Mouse (Mus musculus) ovary, adult 18-20 months (tissue): ENCODE measurements around the gene Igf2.

Experiments
- DNase-seq: peaks from one replicate; pipeline ENCODE4 v3.0.0; 2022; ENCODE audit warnings: low spot score, mixed read lengths

Gene Igf2

GRCm38 (mm10) chr7:142658681-142659180 lies 7.9 kb downstream of the Igf2 start:
- no peak for DNase-seq

GRCm38 (mm10) chr7:142657821-142658614 lies 8.6 kb downstream of the Igf2 start:
- DNase-seq = no peak

GRCm38 (mm10) chr7:142657341-142657791 lies 9.2 kb downstream of the Igf2 start:
- no peak for DNase-seq

DNA sequence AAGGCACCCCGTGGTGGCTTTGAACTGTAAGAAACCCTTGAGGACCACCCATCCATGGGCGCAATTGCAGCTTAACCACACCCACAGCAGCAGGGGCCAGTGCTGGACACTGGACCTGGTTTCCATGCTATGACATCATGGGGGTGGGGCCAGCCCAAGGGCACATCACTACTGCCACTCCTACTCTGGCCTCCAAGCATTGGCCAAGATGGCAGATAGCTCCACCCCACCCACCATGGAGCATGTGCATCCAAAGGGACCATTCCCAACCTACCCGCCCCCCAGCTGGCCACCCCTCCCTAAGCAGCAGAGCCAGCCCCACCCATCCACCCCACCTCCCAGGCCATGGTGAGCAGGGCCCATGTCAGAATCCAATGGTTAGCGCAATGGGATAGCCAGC lies 10.6 kb downstream of the Igf2 start:
- DNase-seq = no peak

GRCm38 (mm10) chr7:142655633-142656032 lies 11.0 kb downstream of the Igf2 start:
- no peak for DNase-seq

DNA sequence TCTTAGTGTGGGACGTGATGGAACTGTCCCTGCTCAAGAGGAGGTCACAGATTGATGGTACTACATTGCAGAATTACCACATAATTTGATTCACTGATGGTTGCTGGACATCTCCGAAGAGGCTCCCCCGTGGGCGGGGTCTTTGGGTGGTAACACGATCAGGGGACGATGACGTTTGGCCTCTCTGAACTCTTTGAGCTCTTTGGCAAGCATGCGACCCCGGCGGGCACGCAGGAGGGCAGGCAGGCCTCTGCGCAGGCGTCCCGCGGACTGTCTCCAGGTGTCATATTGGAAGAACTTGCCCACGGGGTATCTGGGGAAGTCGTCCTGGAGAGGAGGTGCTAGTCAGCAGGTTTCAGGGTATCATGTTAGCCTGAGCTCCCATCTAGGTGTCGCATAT lies 12.9 kb downstream of the Igf2 start:
- no peak for DNase-seq

- DNase-seq = no peak
Measured at GRCm38 (mm10) chr7:142646676-142647075, 19.9 kb downstream of the Igf2 start.

DNA sequence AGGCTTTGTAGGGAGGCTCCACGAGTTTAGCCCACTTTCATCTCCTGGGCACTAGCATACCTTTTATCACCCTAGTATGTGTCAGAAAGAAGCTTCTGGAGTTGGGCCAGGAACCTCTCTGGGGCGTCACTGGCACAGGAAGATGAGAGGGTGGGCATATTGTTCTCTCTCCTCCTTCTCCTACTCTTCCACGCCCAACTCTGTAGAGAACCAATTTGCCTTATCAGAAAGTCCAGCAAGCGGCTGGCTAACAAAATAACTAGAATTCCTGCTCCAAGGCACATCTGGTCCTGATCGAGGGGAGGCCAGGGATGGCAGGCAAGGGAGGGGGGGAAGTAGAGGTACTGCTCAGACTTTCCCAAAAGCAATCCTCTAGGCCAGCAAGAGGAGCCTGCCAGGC lies 21.6 kb downstream of the Igf2 start:
- DNase-seq = no peak

GRCm38 (mm10) chr7:142636178-142636577 lies 30.4 kb downstream of the Igf2 start:
- DNase-seq = no peak

GRCm38 (mm10) chr7:142630691-142631090 lies 35.9 kb downstream of the Igf2 start:
- DNase-seq = no peak

DNA sequence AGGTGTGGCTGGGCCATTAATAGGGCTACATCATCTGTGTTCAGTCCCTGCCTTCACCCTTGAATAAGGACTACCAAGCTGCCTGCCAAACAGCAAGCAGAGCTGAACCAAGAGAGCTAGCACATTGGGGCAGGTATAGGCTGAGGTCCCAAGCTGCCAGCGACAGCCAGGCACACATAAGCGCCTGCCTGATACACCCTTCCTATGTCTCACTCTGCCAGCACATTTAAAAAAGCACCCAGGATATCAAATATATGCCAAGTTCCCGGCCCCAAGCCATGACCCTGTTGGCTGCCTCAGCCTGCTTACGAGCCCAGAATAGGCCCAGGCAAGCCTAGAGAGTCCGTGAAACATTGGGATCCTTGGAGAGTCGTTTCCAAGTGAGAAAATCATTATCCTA lies 36.8 kb downstream of the Igf2 start:
- no peak for DNase-seq

GRCm38 (mm10) chr7:142622180-142622579 lies 44.4 kb downstream of the Igf2 start:
- no peak for DNase-seq

DNA sequence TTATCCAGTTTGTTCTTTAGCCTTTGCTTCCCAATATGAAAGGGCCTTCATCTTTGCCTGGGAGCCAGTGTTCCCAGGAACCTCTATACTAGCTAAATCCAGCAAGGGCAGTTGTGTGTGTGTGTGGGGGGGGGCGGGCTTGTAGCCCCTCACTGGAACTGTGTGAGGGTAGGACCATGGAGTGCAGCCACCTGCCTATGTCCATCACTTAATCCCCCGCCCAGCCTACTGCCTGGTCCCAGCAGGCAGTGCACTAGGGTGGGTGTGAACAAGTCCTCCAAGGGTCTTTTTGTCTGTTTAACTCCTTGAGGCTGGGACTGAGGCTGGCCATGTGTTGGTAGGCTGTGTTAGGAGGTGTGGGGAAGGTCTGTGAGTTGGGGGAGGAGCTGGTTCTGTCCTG lies 53.5 kb downstream of the Igf2 start:
- no peak for DNase-seq

DNA sequence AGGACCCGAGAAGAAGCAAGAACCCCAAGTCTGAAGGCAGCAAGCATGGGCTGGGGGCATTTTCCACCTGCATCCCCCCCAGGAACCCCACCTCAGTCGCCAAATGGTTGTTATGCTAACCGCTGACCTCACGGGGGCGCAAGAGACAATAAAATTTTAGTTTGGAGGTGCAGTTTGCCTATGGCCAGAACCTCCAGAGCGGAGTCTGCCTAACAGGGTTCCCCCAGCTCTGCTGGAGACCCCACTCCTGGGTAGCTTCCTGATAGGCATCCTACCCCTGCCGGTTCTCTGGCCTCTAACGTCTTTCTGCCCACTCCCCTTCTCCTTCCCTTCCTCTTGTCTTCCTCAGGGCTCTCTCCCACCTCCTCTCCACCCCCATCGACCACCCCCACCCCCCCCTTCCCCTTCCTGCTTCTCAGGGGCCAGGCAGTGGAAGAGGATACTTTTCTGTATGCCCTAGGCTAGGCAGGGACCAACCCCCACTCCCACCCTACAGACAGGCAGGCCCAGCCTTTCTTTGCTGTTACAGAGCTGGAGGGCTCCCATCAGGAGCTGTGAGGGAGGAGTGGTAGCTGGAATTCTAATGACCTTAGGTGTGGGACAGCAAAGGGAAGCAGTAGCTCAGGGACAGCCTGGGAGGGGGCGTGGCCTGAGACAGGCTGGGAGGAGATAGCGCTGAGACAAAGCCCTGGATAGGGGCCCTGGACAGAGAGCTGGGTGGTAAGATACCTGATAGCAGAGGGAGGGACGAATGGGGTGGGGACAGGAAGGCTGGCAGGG lies 55.8 kb downstream of the Igf2 start:
- no peak for DNase-seq

DNA sequence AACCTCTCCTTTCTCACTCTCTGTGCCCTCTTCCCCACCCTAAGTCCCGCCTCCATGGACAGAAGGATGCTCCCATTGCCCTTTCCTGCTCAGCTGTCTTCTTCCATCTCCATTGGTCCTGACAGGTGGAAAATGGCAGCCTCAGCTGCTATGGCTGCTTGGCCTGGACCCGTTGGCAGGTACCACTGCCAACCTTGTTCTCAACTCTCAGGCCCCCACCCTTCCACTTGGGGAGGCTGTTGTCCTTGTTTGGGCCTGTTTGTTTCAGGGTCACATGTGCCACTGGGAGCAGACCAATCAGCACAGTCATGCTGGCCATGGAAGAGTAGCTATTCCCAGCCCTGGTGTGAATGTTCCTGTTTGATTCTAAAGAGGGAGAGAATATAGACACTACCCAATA lies 65.7 kb downstream of the Igf2 start:
- DNase-seq = no peak
